Mouse (Mus musculus) gonadal fat pad, adult 2 months (tissue): ENCODE measurements around the gene Cdkl1. TPM values are rescaled to one million over a fixed set of nuclear protein-coding genes. Genes with fewer than 3 reads are reported as not detected.

Experiments
- DNase-seq: peaks from one replicate; pipeline ENCODE4 v3.0.0-alpha.2; 2012; ENCODE audit warnings: low read depth
- polyA plus RNA-seq: library from polyadenylated mRNA; depleted of rRNA; stranded (reverse); fragments of >200 nt; gene quantifications from 2 replicates; pipeline ENCODE4 v1.2.3, GENCODE M21; 2012; rRNA removed

Gene Cdkl1
- polyA plus RNA-seq, 1 experiment: 2.1 TPM

GRCm38 (mm10) chr12:69751864-69752341 lies 39.2 kb downstream of the Cdkl1 start:
- DNase-seq: no peak

GRCm38 (mm10) chr12:69744138-69744537 lies 46.9 kb downstream of the Cdkl1 start:
- DNase-seq: no peak

- no peak for DNase-seq
Observed at GRCm38 (mm10) chr12:69741965-69742364, 49.1 kb downstream of the Cdkl1 start.

- DNase-seq: no peak
Observed at GRCm38 (mm10) chr12:69733923-69734322, 57.1 kb downstream of the Cdkl1 start.

GRCm38 (mm10) chr12:69733518-69733917 lies 57.5 kb downstream of the Cdkl1 start:
- no peak for DNase-seq

GRCm38 (mm10) chr12:69732221-69732620 lies 58.8 kb downstream of the Cdkl1 start:
- DNase-seq: no peak

- no peak for DNase-seq
Observed at GRCm38 (mm10) chr12:69730306-69730705, 60.8 kb downstream of the Cdkl1 start.

- DNase-seq: no peak
Observed at GRCm38 (mm10) chr12:69729246-69729645, 61.8 kb downstream of the Cdkl1 start.

- peak; percentile 63 for DNase-seq
Observed at GRCm38 (mm10) chr12:69724711-69725460, 66.2 kb downstream of the Cdkl1 start, which contains the start of the genes L2hgdh and Atp5s. Gene L2hgdh, minus strand, starts transcription at chr12:69724873. Gene Atp5s, plus strand, starts transcription at chr12:69724950.

GRCm38 (mm10) chr12:69724018-69724710 lies 66.9 kb downstream of the Cdkl1 start:
- DNase-seq: no peak

- no peak for DNase-seq
Observed at GRCm38 (mm10) chr12:69723376-69723775, 67.7 kb downstream of the Cdkl1 start.

- no peak for DNase-seq
Observed at GRCm38 (mm10) chr12:69722857-69723256, 68.2 kb downstream of the Cdkl1 start.

GRCm38 (mm10) chr12:69713628-69714027 lies 77.4 kb downstream of the Cdkl1 start:
- no peak for DNase-seq

- no peak for DNase-seq
Observed at GRCm38 (mm10) chr12:69704799-69705458, 86.1 kb downstream of the Cdkl1 start.

GRCm38 (mm10) chr12:69698352-69698751 lies 92.7 kb downstream of the Cdkl1 start:
- no peak for DNase-seq

Other genes with a start within 250 kb of the Cdkl1 start
- 6.1 and 6.4 TPM in 2 replicates for gene Vcpkmt, start 208.2 kb downstream of the Cdkl1 start, polyA plus RNA-seq
- 23.6 and 26.1 TPM in 2 replicates for gene Sos2, start 109.4 kb downstream of the Cdkl1 start, polyA plus RNA-seq
- gene L2hgdh, start 66.4 kb downstream of the Cdkl1 start, polyA plus RNA-seq: 6.0 and 8.1 TPM in 2 replicates
- 15.0 and 15.1 TPM in 2 replicates for gene Atp5s, start 66.3 kb downstream of the Cdkl1 start, polyA plus RNA-seq
- 1.2 and 1.6 TPM in 2 replicates for gene Atl1, start 101.3 kb upstream of the Cdkl1 start, polyA plus RNA-seq
- 6.3 and 9.4 TPM in 2 replicates for gene Map4k5, start 101.9 kb upstream of the Cdkl1 start, polyA plus RNA-seq
- 19.7 and 24.4 TPM in 2 replicates for gene Sav1, start 195.7 kb upstream of the Cdkl1 start, polyA plus RNA-seq